Mouse (Mus musculus) cerebellum, adult 11-12 months (tissue): ENCODE results near the gene Sash3.
"Not testable (repeated sequence)": the region's sequence is repeated elsewhere in the genome, so short reads cannot be mapped to it uniquely, and the experiment has no call there.

ENCODE experiments used
- DNase-seq: peaks from one replicate; pipeline ENCODE4 v3.0.0; 2022

The Sash3 gene

GRCm38 (mm10) chrX:48204469-48204868, 58.2 kb downstream of the Sash3 start:
- DNase-seq = no peak

DNA sequence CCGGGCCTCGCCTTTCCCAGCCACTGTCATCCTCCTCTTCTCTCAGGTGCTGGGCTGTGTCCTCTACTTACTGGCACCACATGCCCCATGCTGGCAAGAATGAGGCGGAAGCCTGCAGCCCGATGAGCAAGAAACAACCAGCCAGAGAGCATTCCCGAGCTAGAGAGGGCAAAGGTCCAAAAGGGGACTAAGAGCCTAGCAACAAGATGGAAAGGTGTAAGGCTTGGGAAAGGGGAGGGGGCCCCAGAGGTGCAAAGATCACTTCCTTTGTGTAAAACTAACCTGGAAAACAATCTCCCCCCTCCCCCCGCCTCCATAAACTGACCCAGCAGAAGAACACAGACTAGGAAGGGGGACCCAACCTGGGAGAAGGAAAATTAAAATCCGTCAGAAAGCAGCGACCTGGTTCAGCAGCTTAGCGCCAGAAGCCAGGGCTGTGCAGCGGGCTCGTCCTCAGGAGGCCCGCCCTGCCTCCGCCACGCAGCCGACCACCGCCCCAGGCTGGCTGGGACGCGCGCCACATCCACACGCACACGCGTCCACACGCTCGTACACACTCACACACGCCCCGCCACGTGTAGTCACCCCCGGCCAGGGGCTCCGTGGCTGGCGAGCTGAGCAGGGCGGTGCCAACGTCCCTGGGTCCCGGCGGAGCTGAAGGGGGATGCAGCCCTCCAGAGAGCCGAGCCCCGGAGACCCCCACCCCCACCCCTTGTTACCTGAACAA, 61.7 kb downstream of the Sash3 start:
- DNase-seq = peak; percentile 58

DNA sequence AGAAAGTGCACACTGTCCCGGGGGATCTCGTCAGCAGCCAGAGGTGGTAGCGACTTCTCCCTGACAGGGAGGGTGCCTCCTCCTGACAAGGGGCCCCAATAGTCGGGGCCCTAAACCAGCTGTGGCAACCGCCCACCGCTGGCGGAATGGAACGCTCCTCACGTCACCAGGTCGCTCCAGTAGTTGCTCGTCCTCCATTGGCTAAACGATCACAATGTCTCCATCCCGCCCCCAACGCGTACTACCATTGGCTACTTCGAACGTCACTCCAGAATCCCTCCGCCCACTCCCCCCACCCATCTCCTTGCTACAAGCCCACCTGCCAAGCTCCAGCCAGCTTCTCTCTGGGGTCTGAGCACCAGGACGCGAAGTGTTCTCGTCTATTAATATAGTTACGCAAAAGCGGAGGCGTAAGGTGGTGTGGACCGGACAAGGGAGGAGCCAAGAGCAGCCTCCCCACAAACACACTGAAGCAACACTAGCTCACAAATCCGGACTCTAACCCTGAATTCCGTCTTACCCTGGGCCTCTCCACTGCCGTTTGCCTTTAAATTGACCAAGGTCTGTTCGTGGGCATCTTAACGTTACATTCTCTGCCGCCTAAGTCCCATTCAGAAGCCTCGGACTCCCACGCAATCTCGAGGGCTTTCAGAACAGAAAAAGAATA, 62.4 kb downstream of the Sash3 start, which contains the start of gene Zdhhc9:
TSS of gene Zdhhc9 (minus strand) at position 360 of the 667 bp plus-strand sequence.
- DNase-seq = peak; percentile 82

- DNase-seq = not testable (repeated sequence)
These were observed 63.5 kb downstream of the Sash3 start for GRCm38 (mm10) chrX:48209746-48210145.
